Mouse (Mus musculus): ENCODE measurements at regions not wholly inside any gene's neighbourhood (a gene's known extent, or its start where the extent isn't known, plus 50 kb on each side); places are given as distances from the start of the nearest gene placed in this dataset.

- TF ChIP-seq CTCF (IDR thresholded peaks at IDR 0.05; ENCODE audit: extremely low read depth, insufficient read depth, insufficient read length, insufficient replicate concordance) (no peak), POLR2A (IDR thresholded peaks at IDR 0.05; ENCODE audit: low read depth, low read length) (no peak)
Measured at GRCm38 (mm10) chr12:55996585-55997377, 160.7 kb downstream of the Brms1l start.

Data from spleen, adult 2 months (tissue).